Mouse (Mus musculus): Measurements from ENCODE around the gene Arid3a. TPM values are rescaled to one million over a fixed set of nuclear protein-coding genes. Genes with fewer than 3 reads are reported as not detected.

Arid3a gene
- total and polyA plus RNA-seq, 3 experiments, result 1.3 to 1.7 (median 1.5) TPM

DNA sequence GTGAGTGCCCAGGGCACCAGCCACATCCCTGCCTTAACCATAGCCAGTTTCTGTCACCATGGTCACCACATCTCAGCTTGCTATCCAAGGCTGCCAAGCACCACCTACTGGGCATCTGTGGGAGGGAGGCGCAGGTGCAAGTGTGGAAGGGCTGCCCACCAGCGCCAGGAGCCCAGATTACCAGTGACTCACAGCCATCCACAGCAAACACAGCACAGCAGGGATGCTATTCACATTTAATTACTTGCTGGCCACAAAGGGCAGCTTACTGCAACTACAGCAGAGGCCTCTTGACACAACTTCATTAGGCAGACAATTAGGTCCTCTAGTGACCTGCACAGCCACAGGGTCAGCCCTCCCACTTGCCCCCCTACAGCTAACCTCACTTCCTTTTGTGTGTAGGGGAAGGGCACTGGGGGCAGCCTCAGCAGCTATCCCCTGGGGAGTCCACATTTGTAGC, 25.9 kb upstream of the Arid3a start:
- Histone ChIP-seq H3K9ac (ENCODE audit: low read depth, low read length) (no peak overlapping the region), H3K79me2 (replicated peaks; ENCODE audit: control insufficient read depth, insufficient read depth, low read length) (no peaks in the 10 kb centered on the region), H3K36me3 (ENCODE audit: control insufficient read depth, insufficient read depth, low read length) (no peaks in the 10 kb centered on the region), H3K27ac (no peak overlapping the region), H3K27me3 (ENCODE audit: control insufficient read depth, insufficient read depth, low read length) (no peaks in the 10 kb centered on the region), H3K4me3 (no peak overlapping the region), H3K4me1 (ENCODE audit: control insufficient read depth, insufficient read depth, low read length) (no peaks in the 10 kb centered on the region)
- intact Hi-C loops (cut with DNase I), result no loop called here
- DNase-seq, result no peak
- no peak for TF ChIP-seq POLR2A (IDR thresholded peaks at IDR 0.05; ENCODE audit: insufficient read depth, low read depth, low read length)
- peak; percentile 35 for TF ChIP-seq CTCF (IDR thresholded peaks at IDR 0.05)
- 68% methylated on average over 2 of the region's 2 CpGs for WGBS

DNA sequence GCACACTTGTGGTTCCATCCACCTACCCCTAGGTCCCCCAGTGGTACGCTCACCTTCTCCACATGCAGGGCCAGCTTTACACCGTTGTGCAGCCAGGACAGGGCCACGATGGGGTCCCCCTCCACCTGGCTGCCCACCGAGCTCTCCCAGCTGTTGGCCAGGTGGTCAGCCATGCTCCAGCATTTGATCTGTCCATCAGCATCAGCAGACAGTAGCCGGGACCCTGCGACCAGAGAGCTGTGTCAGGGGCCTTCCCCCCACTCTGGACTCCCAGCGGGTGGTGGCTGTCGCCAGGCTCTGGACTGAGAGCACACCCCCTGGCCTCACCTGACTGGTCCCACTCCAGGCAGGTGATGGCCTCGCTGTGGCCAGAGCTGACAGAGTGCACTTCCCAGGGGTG, 20.1 kb upstream of the Arid3a start:
- 92% methylated on average over 9 of the region's 9 CpGs for whole genome bisulfite sequencing
- DNase-seq, result no peak
- intact Hi-C loops (cut with DNase I), result loop anchor here (2.0 kb wide), 1 partner anchor 16 kb away; no protein-coding TSS in a partner anchor
- Histone ChIP-seq H3K79me2 (replicated peaks; ENCODE audit: control insufficient read depth, insufficient read depth, low read length) (no peaks in the 10 kb centered on the region), H3K9ac (ENCODE audit: low read depth, low read length) (no peak overlapping the region), H3K4me1 (ENCODE audit: control insufficient read depth, insufficient read depth, low read length) (peaks cover 4% of the 10 kb centered on the region), H3K4me3 (no peak overlapping the region), H3K36me3 (ENCODE audit: control insufficient read depth, insufficient read depth, low read length) (no peaks in the 10 kb centered on the region), H3K27ac (no peak overlapping the region), H3K27me3 (ENCODE audit: control insufficient read depth, insufficient read depth, low read length) (no peaks in the 10 kb centered on the region)
- TF ChIP-seq POLR2A (IDR thresholded peaks at IDR 0.05; ENCODE audit: insufficient read depth, low read depth, low read length) (no peak), CTCF (IDR thresholded peaks at IDR 0.05) (no peak), EP300 (IDR thresholded peaks at IDR 0.05; ENCODE audit: insufficient read depth, low read depth, low read length) (no peak)

DNA sequence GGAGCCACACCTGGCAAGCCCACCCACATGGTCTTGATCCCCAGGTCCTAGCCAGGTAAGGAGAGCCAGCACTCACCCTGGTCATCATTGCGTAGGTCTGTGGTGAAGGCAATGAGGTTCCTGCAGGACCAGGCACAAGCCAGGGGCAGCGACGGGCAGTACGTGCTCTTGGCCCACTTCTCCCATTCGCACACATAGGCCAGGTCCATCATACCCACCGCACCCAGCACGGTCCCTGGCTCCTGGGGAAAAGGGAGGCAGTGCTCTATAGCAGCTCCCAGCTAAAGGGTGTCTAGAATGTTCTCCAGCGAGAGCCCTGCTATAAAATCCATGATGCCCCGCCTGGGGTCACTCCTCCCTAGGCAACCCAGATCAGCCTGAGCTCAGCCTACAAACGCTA, 19.4 kb upstream of the Arid3a start:
- no peak overlapping the region for H3K9ac ChIP-seq (ENCODE audit: low read depth, low read length)
- no peak for TF ChIP-seq POLR2A (IDR thresholded peaks at IDR 0.05; ENCODE audit: insufficient read depth, low read depth, low read length)
- TF ChIP-seq EP300 (IDR thresholded peaks at IDR 0.05; ENCODE audit: insufficient read depth, low read depth, low read length), result no peak
- no peak for TF ChIP-seq CTCF (IDR thresholded peaks at IDR 0.05)
- no peak for DNase-seq
- no peaks in the 10 kb centered on the region for H3K36me3 ChIP-seq (ENCODE audit: control insufficient read depth, insufficient read depth, low read length)
- intact Hi-C loops (cut with DNase I), result loop anchor here (2.0 kb wide), 1 partner anchor 15 kb away; no protein-coding TSS in a partner anchor
- no peak overlapping the region for H3K4me3 ChIP-seq
- no peaks in the 10 kb centered on the region for H3K79me2 ChIP-seq (replicated peaks; ENCODE audit: control insufficient read depth, insufficient read depth, low read length)
- H3K27me3 ChIP-seq (ENCODE audit: control insufficient read depth, insufficient read depth, low read length), result no peaks in the 10 kb centered on the region
- WGBS, result 94% methylated on average over 10 of the region's 10 CpGs
- H3K4me1 ChIP-seq (ENCODE audit: control insufficient read depth, insufficient read depth, low read length), result peaks cover 4% of the 10 kb centered on the region
- no peak overlapping the region for H3K27ac ChIP-seq

DNA sequence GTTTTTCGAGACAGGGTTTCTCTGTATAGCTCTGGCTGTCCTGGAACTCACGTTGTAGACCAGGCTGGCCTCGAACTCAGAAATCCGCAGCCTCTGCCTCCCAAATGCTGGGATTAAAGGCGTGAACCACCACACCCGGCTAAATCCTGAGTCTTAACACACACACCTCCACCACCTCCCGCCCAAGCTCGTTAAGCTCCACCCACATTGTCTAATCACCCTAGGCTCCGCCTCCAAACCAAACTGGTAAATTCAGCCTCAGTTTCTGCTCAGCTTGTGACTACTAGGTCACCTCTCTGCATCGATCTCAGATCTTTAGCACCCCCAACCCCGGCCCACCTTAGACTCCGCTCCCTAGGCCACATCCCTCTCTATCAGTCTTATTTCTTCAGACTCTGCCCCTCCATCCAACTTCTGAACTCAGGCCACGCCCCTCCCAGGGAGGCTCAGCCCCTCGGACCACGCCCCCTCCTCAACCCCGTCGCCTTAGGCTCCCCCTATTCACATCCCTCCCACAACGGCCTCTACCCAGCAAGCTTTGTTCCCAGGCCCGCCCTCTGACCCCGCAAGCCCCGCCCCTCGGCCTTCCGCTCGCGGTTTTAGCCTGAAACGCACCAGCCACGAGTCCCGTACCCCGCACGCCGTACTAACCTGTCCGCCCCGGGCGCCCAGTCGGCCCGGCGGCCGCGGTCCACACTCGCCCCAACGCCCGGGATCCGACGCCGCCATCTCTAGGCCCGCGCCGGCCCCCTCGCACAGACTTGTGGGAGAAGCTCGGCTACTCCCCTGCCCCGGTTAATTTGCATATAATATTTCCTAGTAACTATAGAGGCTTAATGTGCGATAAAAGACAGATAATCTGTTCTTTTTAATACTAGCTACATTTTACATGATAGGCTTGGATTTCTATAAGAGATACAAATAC, 18.4 kb upstream of the Arid3a start, which contains the start of gene Med16:
Gene Med16 (minus strand): TSS at position 757 of the 925 bp plus-strand sequence.
- WGBS, result 2% methylated on average over 52 of the region's 52 CpGs
- peak; percentile 97 for DNase-seq
- peak within 1 kb of the TSS; percentile 97 for H3K9ac ChIP-seq (ENCODE audit: low read depth, low read length)
- no peaks in the 10 kb centered on the region for H3K79me2 ChIP-seq (replicated peaks; ENCODE audit: control insufficient read depth, insufficient read depth, low read length)
- no peak for TF ChIP-seq CTCF (IDR thresholded peaks at IDR 0.05)
- TF ChIP-seq EP300 (IDR thresholded peaks at IDR 0.05; ENCODE audit: insufficient read depth, low read depth, low read length), result no peak
- no peak for TF ChIP-seq POLR2A (IDR thresholded peaks at IDR 0.05; ENCODE audit: insufficient read depth, low read depth, low read length)
- peaks cover 4% of the 10 kb centered on the region for H3K4me1 ChIP-seq (ENCODE audit: control insufficient read depth, insufficient read depth, low read length)
- H3K36me3 ChIP-seq (ENCODE audit: control insufficient read depth, insufficient read depth, low read length), result no peaks in the 10 kb centered on the region
- peak within 1 kb of the TSS; percentile 97 for H3K4me3 ChIP-seq
- intact Hi-C loops (cut with DNase I), result no loop called here
- H3K27me3 ChIP-seq (ENCODE audit: control insufficient read depth, insufficient read depth, low read length), result no peaks in the 10 kb centered on the region
- peak within 1 kb of the TSS; percentile 100 for H3K27ac ChIP-seq

DNA sequence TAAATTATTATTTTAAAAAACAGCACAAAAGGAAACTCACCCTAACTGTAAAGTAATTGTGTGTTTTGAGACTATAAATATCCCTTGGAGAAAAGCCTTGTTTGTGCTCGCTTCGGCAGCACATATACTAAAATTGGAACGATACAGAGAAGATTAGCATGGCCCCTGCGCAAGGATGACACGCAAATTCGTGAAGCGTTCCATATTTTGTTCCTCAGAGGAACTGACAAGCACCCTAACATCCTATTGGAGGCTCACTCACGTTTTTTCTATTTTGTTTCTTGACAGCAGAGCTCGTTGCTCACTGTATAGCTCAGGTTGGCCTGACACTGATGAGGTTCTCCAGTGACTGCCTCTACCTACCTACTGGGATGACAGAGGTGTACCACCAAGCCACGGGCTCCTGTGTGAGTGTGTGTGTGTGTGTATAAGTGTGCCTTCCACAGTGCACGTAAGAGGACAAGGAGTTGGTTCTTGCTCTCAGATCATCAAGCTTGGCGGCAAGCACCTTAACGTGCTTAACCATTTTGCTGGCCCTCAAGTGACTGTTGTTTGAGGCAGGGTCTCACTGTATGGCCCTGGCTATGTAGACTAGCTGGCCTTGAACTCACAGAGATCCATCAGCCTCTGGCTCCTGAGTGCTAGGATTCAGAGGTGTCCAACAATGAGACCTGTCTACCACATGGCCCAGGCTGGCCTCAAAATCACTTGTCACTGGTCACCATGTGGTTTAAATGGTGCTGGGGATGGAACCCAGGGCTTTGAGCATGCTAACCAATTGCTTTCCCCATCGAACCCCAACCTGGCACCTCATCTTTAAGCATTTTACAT, 17.5 kb upstream of the Arid3a start:
- Histone ChIP-seq H3K79me2 (replicated peaks; ENCODE audit: control insufficient read depth, insufficient read depth, low read length) (no peaks in the 10 kb centered on the region), H3K36me3 (ENCODE audit: control insufficient read depth, insufficient read depth, low read length) (no peaks in the 10 kb centered on the region), H3K4me3 (peak overlapping the region; percentile 97), H3K27me3 (ENCODE audit: control insufficient read depth, insufficient read depth, low read length) (no peaks in the 10 kb centered on the region), H3K9ac (ENCODE audit: low read depth, low read length) (peak overlapping the region; percentile 29), H3K27ac (peak overlapping the region; percentile 100), H3K4me1 (ENCODE audit: control insufficient read depth, insufficient read depth, low read length) (peaks cover 4% of the 10 kb centered on the region)
- 0 out of 2 replicates have a peak, but pooled peaks have one; percentile 33 for TF ChIP-seq POLR2A (IDR thresholded peaks at IDR 0.05; ENCODE audit: insufficient read depth, low read depth, low read length)
- no peak for TF ChIP-seq CTCF (IDR thresholded peaks at IDR 0.05)
- WGBS, result 24% methylated on average over 14 of the region's 14 CpGs
- DNase-seq, result peak in 1 of 2 experiments; percentile 55
- intact Hi-C loops (cut with DNase I), result no loop called here
